Mouse (Mus musculus) cerebellum, adult 2 months (tissue): Measurements from ENCODE around the gene Bclaf1. TPM values are rescaled to one million over a fixed set of nuclear protein-coding genes. Genes with fewer than 3 reads are reported as not detected.
A peak's percentile ranks its signal among the peaks of the same experiment; 100 is the strongest.

ENCODE experiments used
- DNase-seq, 2 experiments: peaks; one replicate each; pipeline ENCODE4 v3.0.0; 2021
- H3K27ac ChIP-seq: fragments of 200-500 bp; 2 replicates; pipeline ENCODE4 v1.5.1; 2012; ENCODE audit warnings: low read length, control low read depth, inconsistent platforms; ENCODE audit not compliant: insufficient read depth
- H3K27me3 ChIP-seq: fragments of 200-500 bp; 2 replicates; pipeline ENCODE4 v1.6.1; 2012; ENCODE audit warnings: inconsistent platforms, mild to moderate bottlenecking, low read length, moderate library complexity; ENCODE audit not compliant: control insufficient read depth, insufficient read depth
- H3K4me1 ChIP-seq: fragments of 200-500 bp; 2 replicates; pipeline ENCODE4 v1.6.1; 2011; ENCODE audit warnings: low read length; ENCODE audit not compliant: control insufficient read depth, insufficient read depth
- H3K4me3 ChIP-seq: fragments of 200-500 bp; replicated peaks from 2 replicates; pipeline ENCODE3; 2011; ENCODE audit warnings: mild to moderate bottlenecking, low read depth, low read length, control low read depth; ENCODE audit not compliant: insufficient read depth
- CTCF ChIP-seq: fragments of 200-500 bp; IDR thresholded peaks from 2 replicates; pipeline ENCODE4 v1.5.1; 2011; ENCODE audit warnings: low read depth, mild to moderate bottlenecking, control low read depth, low read length, moderate library complexity, borderline replicate concordance; ENCODE audit not compliant: insufficient read depth
- POLR2A ChIP-seq: fragments of 200-500 bp; IDR thresholded peaks from 2 replicates; pipeline ENCODE4 v1.6.1; 2011; ENCODE audit warnings: low read length, control low read depth, borderline replicate concordance; ENCODE audit not compliant: insufficient read depth
- WGBS: fragments of 180-500 bp; shearing (Covaris S2); methylation state at CpG from one replicate; pipeline ENCODE4 v1.1.7; 2018; 5-methylcytosine and 5-hydroxymethylcytosine counted together
- polyA plus RNA-seq: library from polyadenylated mRNA; depleted of rRNA; stranded (reverse); fragments of >200 nt; gene quantifications from 2 replicates; pipeline ENCODE4 v1.2.3, GENCODE M21; 2012

Bclaf1 gene
- polyA plus RNA-seq, 1 experiment: 72.8 TPM

DNA sequence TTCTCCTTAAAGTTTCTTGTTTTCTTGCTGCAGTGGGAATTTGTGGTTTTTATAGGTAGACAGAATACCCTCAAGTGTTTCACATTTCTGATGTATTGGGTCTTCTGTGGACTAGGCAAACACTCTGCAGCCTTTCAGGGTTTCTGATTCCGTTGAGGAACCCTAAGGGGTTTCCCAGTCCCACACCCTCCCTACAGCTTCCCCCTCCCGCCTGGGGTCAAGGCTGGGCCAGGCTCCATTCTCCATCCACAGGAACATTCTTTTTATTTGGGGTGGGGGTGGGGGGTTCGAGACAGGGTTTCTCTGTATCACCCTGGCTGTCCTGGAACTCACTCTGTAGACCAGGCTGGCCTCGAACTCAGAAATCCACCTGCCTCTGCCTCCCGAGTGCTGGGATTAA is 13.2 kb upstream of the Bclaf1 start:
- no peaks in the 10 kb centered on the region for H3K4me1 ChIP-seq
- TF ChIP-seq CTCF: no peak
- no peak for TF ChIP-seq POLR2A
- DNase-seq: no peak
- no peak overlapping the region for H3K27ac ChIP-seq
- H3K4me3 ChIP-seq: no peak overlapping the region
- WGBS: 77% methylated on average over 5 of the region's 5 CpGs
- no peaks in the 10 kb centered on the region for H3K27me3 ChIP-seq

DNA sequence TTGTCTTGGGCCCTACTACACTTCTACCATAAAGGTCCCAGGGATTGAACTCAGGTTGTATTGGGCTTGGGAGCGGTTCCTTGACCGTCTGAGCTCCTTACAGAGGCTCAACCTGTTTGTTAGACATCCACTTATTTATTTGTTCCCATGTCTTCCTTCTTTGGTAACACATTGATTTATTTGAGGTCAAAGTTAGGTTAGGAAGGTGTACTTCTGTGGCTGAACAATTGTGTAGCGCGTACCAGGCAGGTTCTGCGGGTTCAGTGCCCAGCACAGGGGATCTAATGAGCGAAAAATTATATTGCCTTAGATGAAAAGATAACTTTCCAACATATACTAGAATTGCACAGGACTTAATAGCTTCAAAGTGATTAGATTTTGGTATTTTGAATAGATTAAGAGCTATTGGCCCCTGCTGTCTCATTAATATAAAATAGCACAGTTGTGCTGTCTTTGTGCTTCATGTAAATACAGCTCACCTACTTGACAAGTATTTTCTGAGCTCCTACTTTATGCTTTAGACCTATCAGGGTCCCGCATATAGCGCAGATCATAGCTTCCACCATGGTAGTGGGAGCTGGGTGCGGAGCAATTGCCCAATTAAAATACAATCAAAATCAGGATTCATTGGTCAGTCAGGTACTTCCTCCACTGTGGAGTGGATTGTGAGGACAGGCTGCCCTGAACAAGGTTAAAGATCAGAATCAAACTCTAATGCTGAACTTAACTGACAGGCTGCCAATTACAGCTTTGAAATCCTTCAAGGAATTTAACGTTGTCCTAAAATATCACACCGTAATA is 1.1 kb upstream of the Bclaf1 start:
- Histone ChIP-seq H3K4me3 (peak overlapping the region; percentile 67), H3K4me1 (no peaks in the 10 kb centered on the region; the same call in 1 of the 2 replicates), H3K27ac (peak overlapping the region; percentile 97; the same call in 1 of the 2 replicates), H3K27me3 (no peaks in the 10 kb centered on the region)
- TF ChIP-seq CTCF (no peak), POLR2A (no peak)
- WGBS: 49% methylated on average over 11 of the region's 11 CpGs
- DNase-seq: no peak

DNA sequence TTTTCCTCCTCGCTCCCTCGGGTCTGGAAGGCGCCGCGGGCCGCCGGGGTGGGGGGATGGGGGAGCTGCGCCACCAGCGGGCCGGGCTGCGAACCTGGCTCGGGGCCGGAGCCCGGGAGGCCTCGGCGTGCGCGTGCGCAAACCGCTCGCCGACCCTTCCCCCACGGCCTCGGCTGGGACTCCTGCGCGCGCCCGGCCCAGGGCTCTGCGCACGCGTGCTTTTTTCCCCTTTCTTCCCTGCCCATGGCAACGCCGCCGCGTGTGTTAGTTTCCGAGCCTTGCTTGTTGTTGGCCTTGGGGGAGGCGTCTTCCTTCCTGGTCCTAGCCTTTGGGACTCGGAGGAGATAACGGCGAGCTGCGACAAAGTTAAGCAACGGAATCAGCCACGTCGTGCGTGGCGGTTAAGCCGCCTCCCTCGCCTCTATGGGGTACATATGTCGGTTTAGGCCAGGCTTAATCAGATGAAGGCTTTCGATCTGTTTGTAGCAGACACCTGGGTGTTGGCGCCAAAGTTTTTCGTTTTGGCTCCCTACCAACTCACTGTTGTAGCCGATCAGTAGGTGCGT is 550 bp downstream of the Bclaf1 start:
- TF ChIP-seq POLR2A (no peak), CTCF (no peak)
- Histone ChIP-seq H3K27ac (peak overlapping the region; percentile 65), H3K4me1 (no peaks in the 10 kb centered on the region; the same call in 1 of the 2 replicates), H3K4me3 (peak overlapping the region; percentile 67), H3K27me3 (no peaks in the 10 kb centered on the region)
- under 1% methylated on average over 54 of the region's 54 CpGs for WGBS
- DNase-seq: peak; percentile 90 to 92

DNA sequence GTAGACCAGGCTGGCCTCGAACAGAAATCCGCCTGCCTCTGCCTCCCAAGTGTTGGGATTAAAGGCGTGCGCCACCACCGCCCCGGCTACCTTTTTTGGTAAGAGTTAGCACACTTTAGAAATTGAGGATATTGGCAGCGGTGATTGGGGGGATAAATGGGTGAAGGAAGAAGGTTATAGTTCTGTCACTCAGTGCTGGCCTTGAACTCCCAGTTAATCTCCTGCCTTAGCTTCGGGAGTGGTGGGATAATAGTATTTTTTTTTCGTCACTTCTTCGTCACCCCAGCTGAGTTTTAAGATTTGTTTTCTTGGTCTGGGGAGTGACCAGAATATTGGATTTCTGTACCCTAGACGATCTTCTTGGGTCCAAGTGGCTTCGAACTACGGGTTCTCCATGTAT is 1.2 kb downstream of the Bclaf1 start:
- H3K27me3 ChIP-seq: no peaks in the 10 kb centered on the region
- H3K4me3 ChIP-seq: peak overlapping the region; percentile 34
- WGBS: 39% methylated on average over 13 of the region's 13 CpGs
- TF ChIP-seq POLR2A (no peak), CTCF (no peak)
- peak; percentile 15 to 25 for DNase-seq
- H3K4me1 ChIP-seq: no peaks in the 10 kb centered on the region; the same call in 1 of the 2 replicates
- H3K27ac ChIP-seq: no peak overlapping the region

DNA sequence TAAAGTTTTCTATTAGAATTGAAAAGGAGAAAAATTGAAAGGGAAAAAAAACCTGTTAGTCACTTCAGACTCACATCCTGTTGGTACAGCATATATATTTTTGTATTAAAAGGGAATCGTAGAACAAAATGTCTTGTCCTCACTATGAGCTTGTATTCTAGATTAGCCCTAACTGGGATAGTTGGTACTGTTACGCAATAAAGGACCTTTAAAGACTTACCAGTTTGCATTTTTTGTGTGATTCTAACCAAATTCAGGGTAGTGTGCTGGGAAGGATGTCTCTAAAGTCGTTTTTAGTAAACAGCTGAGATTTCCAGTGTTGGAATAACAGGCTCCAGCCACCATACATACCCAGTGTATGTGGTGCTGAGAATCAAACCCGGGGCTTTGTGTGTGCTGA is 1.7 kb downstream of the Bclaf1 start:
- no peak for TF ChIP-seq POLR2A
- TF ChIP-seq CTCF: no peak
- no peaks in the 10 kb centered on the region; the same call in 1 of the 2 replicates for H3K4me1 ChIP-seq
- no peaks in the 10 kb centered on the region for H3K27me3 ChIP-seq
- H3K4me3 ChIP-seq: no peak overlapping the region
- DNase-seq: no peak
- WGBS: 80% methylated on average over 4 of the region's 4 CpGs
- no peak overlapping the region for H3K27ac ChIP-seq

DNA sequence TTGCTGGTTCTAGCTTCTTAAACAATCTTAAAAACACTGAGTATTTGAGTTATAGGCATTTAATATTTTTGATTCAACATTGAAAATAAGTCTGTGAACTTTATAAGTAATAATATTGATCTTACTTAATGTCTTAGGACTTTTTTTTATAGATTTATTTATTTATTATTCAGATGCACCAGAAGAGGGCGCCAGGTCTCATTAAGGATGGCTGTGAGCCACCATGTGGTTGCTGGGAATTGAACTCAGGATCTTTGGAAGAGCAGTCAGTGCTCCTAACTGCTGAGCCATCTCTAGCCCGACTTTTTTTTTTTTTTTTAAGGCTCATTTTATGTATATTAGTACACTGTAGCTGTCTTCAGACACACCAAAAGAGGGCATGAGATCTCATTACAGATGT is 2.5 kb downstream of the Bclaf1 start:
- Histone ChIP-seq H3K4me3 (no peak overlapping the region), H3K27me3 (no peaks in the 10 kb centered on the region), H3K27ac (no peak overlapping the region), H3K4me1 (no peaks in the 10 kb centered on the region; the same call in 1 of the 2 replicates)
- no peak for DNase-seq
- 49% methylated on average over 2 of the region's 2 CpGs for WGBS
- no peak for TF ChIP-seq CTCF
- TF ChIP-seq POLR2A: no peak

DNA sequence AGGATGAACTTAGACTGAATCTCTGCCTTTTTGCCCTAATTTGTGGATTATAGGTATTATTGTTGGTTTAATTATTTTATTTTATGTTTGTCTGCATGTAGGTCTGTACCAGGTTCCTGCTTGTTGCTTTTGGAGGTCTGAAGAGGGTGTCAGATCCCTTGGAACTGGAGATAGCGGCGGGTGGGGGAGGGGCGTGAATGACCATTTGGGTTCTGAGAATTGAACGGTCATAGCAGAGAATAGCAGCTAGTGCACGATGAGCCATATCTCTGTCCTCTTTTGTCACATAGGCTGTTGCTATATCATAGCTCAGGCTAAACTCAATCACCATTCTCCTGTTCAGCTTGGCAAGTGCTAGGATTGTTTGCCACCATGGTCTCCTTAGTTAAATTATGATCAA is 5.2 kb downstream of the Bclaf1 start:
- Histone ChIP-seq H3K4me1 (no peaks in the 10 kb centered on the region; the same call in 1 of the 2 replicates), H3K4me3 (no peak overlapping the region), H3K27me3 (no peaks in the 10 kb centered on the region), H3K27ac (no peak overlapping the region)
- 77% methylated on average over 5 of the region's 5 CpGs for WGBS
- TF ChIP-seq POLR2A (no peak), CTCF (no peak)
- no peak for DNase-seq

DNA sequence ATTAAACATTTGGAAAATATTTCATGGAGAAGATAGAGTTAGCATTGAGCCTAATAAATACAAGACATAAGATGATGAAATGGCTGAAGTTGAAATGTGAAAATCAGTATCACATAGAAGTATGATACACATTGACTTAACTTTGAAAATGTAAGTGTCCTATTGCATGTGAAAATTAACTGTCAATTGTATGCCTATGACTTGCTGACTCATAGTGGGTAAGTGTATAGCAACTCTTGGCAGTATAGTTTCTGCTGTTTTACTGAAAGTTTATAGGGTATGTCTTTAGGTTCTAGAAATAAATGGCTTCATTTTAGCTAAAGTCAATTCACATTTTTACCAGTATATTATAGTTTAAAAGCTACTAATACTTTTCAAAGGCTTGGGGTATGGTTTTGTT is 14.0 kb downstream of the Bclaf1 start:
- H3K4me3 ChIP-seq: no peak overlapping the region
- H3K27me3 ChIP-seq: no peaks in the 10 kb centered on the region
- DNase-seq: no peak
- H3K4me1 ChIP-seq: no peaks in the 10 kb centered on the region
- no peak overlapping the region for H3K27ac ChIP-seq
- TF ChIP-seq CTCF: no peak
- no peak for TF ChIP-seq POLR2A
